Mouse (Mus musculus) liver, embryonic 15.5 days (tissue): ENCODE measurements around the gene Os9. TPM values are rescaled to one million over a fixed set of nuclear protein-coding genes. Genes with fewer than 3 reads are reported as not detected.
A peak's percentile ranks its signal among the peaks of the same experiment; 100 is the strongest.
"Not testable (repeated sequence)": the region's sequence is repeated elsewhere in the genome, so short reads cannot be mapped to it uniquely, and the experiment has no call there.

Source experiments
- ATAC-seq: fragments of 200-750 bp; cut with Nextera tagmentation; 2 replicates; pipeline ENCODE4 v1.8.0; 2017; ENCODE audit warnings: moderate number of reproducible peaks, mild to moderate bottlenecking, moderate library complexity; ENCODE audit not compliant: insufficient read depth
- H3K27ac ChIP-seq: fragments of 300-500 bp; sonication (generic); replicated peaks from 2 replicates; pipeline ENCODE4 v1.5.1; 2015; ENCODE audit warnings: mild to moderate bottlenecking, inconsistent platforms
- H3K27me3 ChIP-seq: fragments of 300-500 bp; sonication (generic); 2 replicates; pipeline ENCODE4 v1.6.1; 2015; ENCODE audit warnings: mild to moderate bottlenecking, inconsistent platforms
- H3K36me3 ChIP-seq: fragments of 300-500 bp; sonication (generic); replicated peaks from 2 replicates; pipeline ENCODE4 v1.6.1; 2015; ENCODE audit warnings: moderate library complexity, mild to moderate bottlenecking, inconsistent platforms
- H3K4me1 ChIP-seq: fragments of 300-500 bp; sonication (generic); replicated peaks from 2 replicates; pipeline ENCODE4 v1.6.1; 2015; ENCODE audit warnings: inconsistent platforms
- H3K4me2 ChIP-seq: fragments of 300-500 bp; sonication (generic); 2 replicates; pipeline ENCODE4 v1.6.1; 2015; ENCODE audit warnings: moderate library complexity, mild to moderate bottlenecking, inconsistent platforms
- H3K4me3 ChIP-seq: fragments of 300-500 bp; sonication (generic); replicated peaks from 2 replicates; pipeline ENCODE4 v1.5.1; 2015; ENCODE audit warnings: mild to moderate bottlenecking, inconsistent platforms
- H3K9ac ChIP-seq: fragments of 300-500 bp; sonication (generic); 2 replicates; pipeline ENCODE4 v1.6.1; 2015; ENCODE audit warnings: moderate library complexity, mild to moderate bottlenecking, inconsistent platforms
- H3K9me3 ChIP-seq: fragments of 300-500 bp; sonication (generic); replicated peaks from 2 replicates; pipeline ENCODE4 v1.6.1; 2016; ENCODE audit warnings: inconsistent platforms
- WGBS: fragments of 180-500 bp; shearing (Covaris S2); methylation state at CpG from one replicate; pipeline ENCODE4 v1.1.7; 2015; ENCODE audit warnings: mixed read lengths; ENCODE audit not compliant: insufficient replicate concordance; 5-methylcytosine and 5-hydroxymethylcytosine counted together
- polyA plus RNA-seq: library from polyadenylated mRNA; unstranded; fragments of >200 nt; fragmentation: Nextera tagmentation; extraction: Ambion mirVana; gene quantifications from 2 replicates; pipeline ENCODE4 v1.2.1, GENCODE M21; 2015

The Os9 gene
- 54.0 and 58.1 TPM in 2 replicates for polyA plus RNA-seq

GRCm38 (mm10) chr10:127121066-127121477 is at the start of gene Os9:
TSS of gene Os9 (minus strand) at chr10:127121131.
- H3K4me1 ChIP-seq = peaks cover 57% of the 10 kb centered on the region
- no peaks in the 10 kb centered on the region for H3K27me3 ChIP-seq
- H3K9ac ChIP-seq = peak within 1 kb of the TSS; percentile 91
- H3K9me3 ChIP-seq = no peaks in the 10 kb centered on the region
- peak within 1 kb of the TSS; percentile 85 for H3K27ac ChIP-seq
- H3K4me2 ChIP-seq = peak within 1 kb of the TSS; percentile 95
- peaks cover 36% of the 10 kb centered on the region for H3K36me3 ChIP-seq
- peak within 1 kb of the TSS; percentile 98 for H3K4me3 ChIP-seq
- peak; percentile 93 for ATAC-seq
- 0% methylated on average over 19 of the region's 19 CpGs for WGBS

GRCm38 (mm10) chr10:127170002-127170401 is 49.1 kb upstream of the Os9 start:
- peaks cover 54% of the 10 kb centered on the region for H3K4me1 ChIP-seq
- peak overlapping the region; percentile 56 for H3K4me3 ChIP-seq
- 16% methylated on average over 22 of the region's 22 CpGs for WGBS

GRCm38 (mm10) chr10:127167614-127168192 is 46.8 kb upstream of the Os9 start:
- no peaks in the 10 kb centered on the region for H3K9me3 ChIP-seq
- 60% methylated on average over 10 of the region's 10 CpGs for WGBS
- 0 out of 2 replicates have a peak overlapping the region, but pooled peaks have one; percentile 65 for H3K4me3 ChIP-seq
- H3K27me3 ChIP-seq = peaks cover 78% of the 10 kb centered on the region
- peaks cover 14% of the 10 kb centered on the region for H3K36me3 ChIP-seq
- H3K9ac ChIP-seq = no peak overlapping the region
- peaks cover 66% of the 10 kb centered on the region for H3K4me1 ChIP-seq
- peak; percentile 8; the same call in 1 of the 2 replicates for ATAC-seq
- peak overlapping the region; percentile 46 for H3K27ac ChIP-seq
- H3K4me2 ChIP-seq = peak overlapping the region; percentile 97

More at GRCm38 (mm10) chr10:127170002-127170401, 49.1 kb upstream of the Os9 start:
- 0 out of 2 replicates have a peak overlapping the region, but pooled peaks have one; percentile 40 for H3K9ac ChIP-seq
- H3K9me3 ChIP-seq = no peaks in the 10 kb centered on the region
- H3K4me2 ChIP-seq = peak overlapping the region; percentile 83
- no peak for ATAC-seq
- peaks cover 76% of the 10 kb centered on the region for H3K27me3 ChIP-seq
- peaks cover 14% of the 10 kb centered on the region for H3K36me3 ChIP-seq
- no peak overlapping the region for H3K27ac ChIP-seq

GRCm38 (mm10) chr10:127166771-127167613 is 46.1 kb upstream of the Os9 start:
- peaks cover 66% of the 10 kb centered on the region for H3K4me1 ChIP-seq
- H3K4me2 ChIP-seq = peak overlapping the region; percentile 97
- 25% methylated on average over 15 of the region's 15 CpGs for WGBS
- peak overlapping the region; percentile 69; the same call in 1 of the 2 replicates for H3K9ac ChIP-seq
- no peaks in the 10 kb centered on the region for H3K9me3 ChIP-seq
- H3K4me3 ChIP-seq = peak overlapping the region; percentile 65
- H3K36me3 ChIP-seq = peaks cover 11% of the 10 kb centered on the region
- H3K27me3 ChIP-seq = peaks cover 77% of the 10 kb centered on the region
- no peak for ATAC-seq
- H3K27ac ChIP-seq = peak overlapping the region; percentile 76

- Histone ChIP-seq H3K4me3 (peak overlapping the region; percentile 65), H3K4me2 (peak overlapping the region; percentile 97), H3K27ac (peak overlapping the region; percentile 76; the same call in 1 of the 2 replicates), H3K9me3 (no peaks in the 10 kb centered on the region), H3K9ac (peak overlapping the region; percentile 69), H3K4me1 (peaks cover 66% of the 10 kb centered on the region), H3K36me3 (peaks cover 4% of the 10 kb centered on the region), H3K27me3 (peaks cover 71% of the 10 kb centered on the region)
- 7% methylated on average over 11 of the region's 11 CpGs for WGBS
- ATAC-seq = no peak
These were observed 45.4 kb upstream of the Os9 start for GRCm38 (mm10) chr10:127166404-127166715.

GRCm38 (mm10) chr10:127165654-127166403 is 44.9 kb upstream of the Os9 start:
- Histone ChIP-seq H3K9ac (peak overlapping the region; percentile 69), H3K4me1 (peaks cover 61% of the 10 kb centered on the region), H3K4me3 (peak overlapping the region; percentile 65), H3K27me3 (peaks cover 66% of the 10 kb centered on the region), H3K9me3 (no peaks in the 10 kb centered on the region), H3K36me3 (0 out of 2 replicates have a peak, but pooled peaks cover 3% of the 10 kb centered on the region), H3K4me2 (peak overlapping the region; percentile 97), H3K27ac (peak overlapping the region; percentile 76)
- under 1% methylated on average over 56 of the region's 56 CpGs for WGBS
- peak; percentile 69 for ATAC-seq

- WGBS = under 1% methylated on average over 42 of the region's 42 CpGs
- Histone ChIP-seq H3K4me2 (peak overlapping the region; percentile 97), H3K9ac (peak overlapping the region; percentile 69), H3K36me3 (0 out of 2 replicates have a peak, but pooled peaks cover 3% of the 10 kb centered on the region), H3K9me3 (no peaks in the 10 kb centered on the region), H3K4me3 (peak overlapping the region; percentile 65), H3K27me3 (peaks cover 61% of the 10 kb centered on the region), H3K27ac (peak overlapping the region; percentile 76), H3K4me1 (peaks cover 55% of the 10 kb centered on the region)
- ATAC-seq = peak; percentile 28
These were observed 44.4 kb upstream of the Os9 start for GRCm38 (mm10) chr10:127165354-127165653.

GRCm38 (mm10) chr10:127164631-127165353 is 43.9 kb upstream of the Os9 start, which contains the start of gene B4galnt1:
TSS of gene B4galnt1 (plus strand) at chr10:127165225.
- Histone ChIP-seq H3K4me1 (peaks cover 50% of the 10 kb centered on the region), H3K4me2 (peak within 1 kb of the TSS; percentile 97), H3K27me3 (peaks cover 56% of the 10 kb centered on the region), H3K4me3 (peak within 1 kb of the TSS; percentile 65), H3K9ac (peak within 1 kb of the TSS; percentile 69), H3K36me3 (0 out of 2 replicates have a peak, but pooled peaks cover 3% of the 10 kb centered on the region), H3K27ac (peak within 1 kb of the TSS; percentile 76), H3K9me3 (no peaks in the 10 kb centered on the region)
- peak; percentile 80 for ATAC-seq
- 2% methylated on average over 49 of the region's 52 CpGs for WGBS

- Histone ChIP-seq H3K27ac (0 out of 2 replicates have a peak overlapping the region, but pooled peaks have one; percentile 76), H3K4me1 (peaks cover 45% of the 10 kb centered on the region), H3K36me3 (0 out of 2 replicates have a peak, but pooled peaks cover 2% of the 10 kb centered on the region), H3K4me3 (no peak overlapping the region), H3K27me3 (peaks cover 50% of the 10 kb centered on the region), H3K4me2 (peak overlapping the region; percentile 97), H3K9ac (no peak overlapping the region), H3K9me3 (no peaks in the 10 kb centered on the region)
- no peak for ATAC-seq
- 77% methylated on average over 4 of the region's 4 CpGs for WGBS
These were observed 43.3 kb upstream of the Os9 start for GRCm38 (mm10) chr10:127164190-127164589.

GRCm38 (mm10) chr10:127162771-127163261 is 41.9 kb upstream of the Os9 start:
- not testable (repeated sequence) for H3K4me3 ChIP-seq, H3K9ac ChIP-seq, H3K27ac ChIP-seq, ATAC-seq, H3K4me2 ChIP-seq, H3K9me3 ChIP-seq, H3K36me3 ChIP-seq
- WGBS = 35% methylated on average over 7 of the region's 7 CpGs
- peaks cover 48% of the 10 kb centered on the region for H3K4me1 ChIP-seq
- H3K27me3 ChIP-seq = peaks cover 44% of the 10 kb centered on the region
